Mouse (Mus musculus): ENCODE data around the gene Zer1.

The Zer1 gene

GRCm38 (mm10) chr2:30078760-30079159 is 45.6 kb downstream of the Zer1 start:
- DNase-seq (ENCODE audit: extremely low read depth, low read depth, low spot score), result no peak

- no peak for DNase-seq (ENCODE audit: extremely low read depth, low read depth, low spot score)
Observed at GRCm38 (mm10) chr2:30078349-30078712, 46.1 kb downstream of the Zer1 start.

GRCm38 (mm10) chr2:30077502-30078348 is 46.7 kb downstream of the Zer1 start, which contains the start of gene Pkn3:
Gene Pkn3, plus strand, starts transcription at chr2:30077684.
- DNase-seq (ENCODE audit: extremely low read depth, low read depth, low spot score), result no peak

GRCm38 (mm10) chr2:30076959-30077358 is 47.4 kb downstream of the Zer1 start:
- no peak for DNase-seq (ENCODE audit: extremely low read depth, low read depth, low spot score)

- no peak for DNase-seq (ENCODE audit: extremely low read depth, low read depth, low spot score)
Observed at GRCm38 (mm10) chr2:30076439-30076838, 47.9 kb downstream of the Zer1 start.

- DNase-seq (ENCODE audit: extremely low read depth, low read depth, low spot score), result no peak
Observed at GRCm38 (mm10) chr2:30075625-30076024, 48.8 kb downstream of the Zer1 start.

- no peak for DNase-seq (ENCODE audit: extremely low read depth, low read depth, low spot score)
Observed at GRCm38 (mm10) chr2:30073285-30073684, 51.1 kb downstream of the Zer1 start.

- DNase-seq (ENCODE audit: extremely low read depth, low read depth, low spot score), result no peak
Observed at GRCm38 (mm10) chr2:30072875-30073274, 51.5 kb downstream of the Zer1 start.

GRCm38 (mm10) chr2:30067962-30068361 is 56.4 kb downstream of the Zer1 start:
- DNase-seq (ENCODE audit: extremely low read depth, low read depth, low spot score), result no peak

- DNase-seq (ENCODE audit: extremely low read depth, low read depth, low spot score), result no peak
Observed at GRCm38 (mm10) chr2:30067031-30067888, 57.1 kb downstream of the Zer1 start.

- no peak for DNase-seq (ENCODE audit: extremely low read depth, low read depth, low spot score)
Observed at GRCm38 (mm10) chr2:30066046-30066901, 58.1 kb downstream of the Zer1 start.

- DNase-seq (ENCODE audit: extremely low read depth, low read depth, low spot score), result no peak
Observed at GRCm38 (mm10) chr2:30064298-30064697, 60.1 kb downstream of the Zer1 start.

- DNase-seq (ENCODE audit: extremely low read depth, low read depth, low spot score), result no peak
Observed at GRCm38 (mm10) chr2:30063791-30064190, 60.6 kb downstream of the Zer1 start.

GRCm38 (mm10) chr2:30063235-30063634 is 61.1 kb downstream of the Zer1 start:
- DNase-seq (ENCODE audit: extremely low read depth, low read depth, low spot score), result no peak

GRCm38 (mm10) chr2:30062249-30063093 is 61.9 kb downstream of the Zer1 start:
- DNase-seq (ENCODE audit: extremely low read depth, low read depth, low spot score), result no peak

GRCm38 (mm10) chr2:30061215-30062166 is 62.9 kb downstream of the Zer1 start:
- DNase-seq (ENCODE audit: extremely low read depth, low read depth, low spot score), result no peak

GRCm38 (mm10) chr2:30058418-30058817 is 66.0 kb downstream of the Zer1 start:
- no peak for DNase-seq (ENCODE audit: extremely low read depth, low read depth, low spot score)

GRCm38 (mm10) chr2:30057223-30057904 is 67.0 kb downstream of the Zer1 start, which contains the start of gene Set:
Gene Set, plus strand, starts transcription at chr2:30057378.
- DNase-seq (ENCODE audit: extremely low read depth, low read depth, low spot score), result no peak

Data from fat pad, adult 2 months (tissue).